Mouse (Mus musculus): Measurements from ENCODE around the gene Pdxk.

DNA sequence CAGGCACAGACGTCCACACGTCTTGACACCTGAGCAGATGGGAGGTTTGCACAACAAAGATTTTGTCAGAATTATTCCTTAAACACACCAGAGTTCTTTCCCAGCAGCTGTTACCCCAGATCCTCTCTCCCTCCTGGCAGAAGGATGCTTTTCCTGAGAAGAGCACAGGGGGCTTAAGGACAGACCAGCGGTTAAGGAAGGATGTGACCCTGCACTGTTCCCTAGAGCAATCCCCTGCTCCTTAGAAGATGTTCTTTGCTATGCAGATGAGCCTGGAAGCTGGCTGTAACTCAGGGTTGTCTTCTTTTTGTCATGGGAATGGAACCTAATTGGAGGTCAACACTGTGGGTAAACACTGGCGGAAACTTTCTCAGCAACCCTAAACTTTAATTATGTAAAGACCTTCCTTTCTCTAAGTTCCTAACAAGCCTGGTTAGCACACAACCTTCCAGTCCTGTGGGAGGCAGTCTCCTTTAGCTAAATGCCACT is 73.7 kb downstream of the Pdxk start:
- no peak for TF ChIP-seq POLR2A (IDR thresholded peaks at IDR 0.05; ENCODE audit: control insufficient read depth, low read depth, low read length)
- TF ChIP-seq CTCF (IDR thresholded peaks at IDR 0.05; ENCODE audit: control insufficient read depth, insufficient read depth, insufficient replicate concordance, low read depth, low read length), result no peak
